ENCODE assay signal across 9 mouse cellular contexts in genomic region chr9:37530031-37530887, GRCm38 (mm10). TPM values are rescaled to one million over a fixed set of nuclear protein-coding genes. Genes with fewer than 3 reads are reported as not detected.
DNase-seq lines count a peak whose midpoint lies in the region; ATAC-seq and TF ChIP-seq lines count a peak whose summit lies in the region.
"Had no signal": no experiment of that assay in that cellular context is flagged by ENCODE, and none has a peak within 500 bp of the region (broad histone marks: within the 10 kb centered on the region; RNA-seq: fewer than 3 reads in every experiment).

No protein-coding gene starts in this region.

- ATAC-seq in erythroblast, adult 5-6 weeks (replicated peaks; ENCODE audit: low FRiP score, poor library complexity, severe bottlenecking): no peak
- peak; percentile 58 for ATAC-seq in forebrain, embryonic 13.5 days
- no peak for ATAC-seq in limb, embryonic 11.5 days (ENCODE audit: insufficient number of reproducible peaks, low FRiP score, low TSS enrichment, low read depth)
- ATAC-seq in erythroid progenitor cell, adult 5-6 weeks (replicated peaks; ENCODE audit: low FRiP score, poor library complexity, severe bottlenecking): no peak

- H3K4me3 ChIP-seq in erythroblast, embryonic 14.5 days (replicated peaks): peak overlapping the region; percentile 7
- H3K4me3 ChIP-seq in bone marrow macrophage, adult 2 months (ENCODE audit: insufficient read depth, low read length): peak overlapping the region; percentile 43
- peak overlapping the region; percentile 33 for H3K4me3 ChIP-seq in forebrain, embryonic 13.5 days
- H3K4me3 ChIP-seq in limb, embryonic 11.5 days (ENCODE audit: low read depth, low read length): peak overlapping the region; percentile 24
- peak overlapping the region; percentile 50 for H3K4me3 ChIP-seq in midbrain, embryonic 10.5 days

- peaks cover 71% of the 10 kb centered on the region for H3K27me3 ChIP-seq in erythroblast, embryonic 14.5 days (ENCODE audit: control insufficient read depth)
- H3K27me3 ChIP-seq in forebrain, embryonic 13.5 days: peaks cover 70% of the 10 kb centered on the region
- H3K27me3 ChIP-seq in limb, embryonic 11.5 days (ENCODE audit: control insufficient read depth, insufficient read depth, low read length): peaks cover 60% of the 10 kb centered on the region
- H3K27me3 ChIP-seq in midbrain, embryonic 10.5 days (ENCODE audit: low read depth, poor library complexity, severe bottlenecking): peaks cover 93% of the 10 kb centered on the region

- H3K9me3 ChIP-seq in erythroblast, embryonic 14.5 days (ENCODE audit: control insufficient read depth, low read length): peaks cover 3% of the 10 kb centered on the region; the same call in 1 of the 2 replicates
- H3K9me3 ChIP-seq in forebrain, embryonic 13.5 days (replicated peaks): no peaks in the 10 kb centered on the region
- no peaks in the 10 kb centered on the region for H3K9me3 ChIP-seq in limb, embryonic 11.5 days (ENCODE audit: control insufficient read depth, low read length)
- 0 out of 2 replicates have a peak, but pooled peaks cover 3% of the 10 kb centered on the region for H3K9me3 ChIP-seq in midbrain, embryonic 10.5 days (replicated peaks)

- peak; percentile 82 for DNase-seq in heart, postnatal 4 days
- DNase-seq in limb, embryonic 11.5 days (ENCODE audit: low spot score): peak; percentile 62
- DNase-seq in midbrain, embryonic 10.5 days (ENCODE audit: low spot score): peak; percentile 54

- H3K27ac ChIP-seq in bone marrow macrophage, adult 2 months (ENCODE audit: insufficient read depth, low read depth, low read length): no peak overlapping the region
- H3K27ac ChIP-seq in forebrain, embryonic 13.5 days: no peak overlapping the region
- H3K27ac ChIP-seq in limb, embryonic 11.5 days (replicated peaks; ENCODE audit: low read depth, low read length): no peak overlapping the region
- H3K27ac ChIP-seq in midbrain, embryonic 10.5 days (replicated peaks): no peak overlapping the region; the same call in 1 of the 2 replicates
- H3K27ac ChIP-seq: macrophage had no signal

- peak overlapping the region; percentile 56 for H3K9ac ChIP-seq in forebrain, embryonic 13.5 days
- peak overlapping the region; percentile 14; the same call in 1 of the 2 replicates for H3K9ac ChIP-seq in limb, embryonic 11.5 days (ENCODE audit: low read length)

- TF ChIP-seq CTCF in bone marrow macrophage, adult 2 months (IDR thresholded peaks at IDR 0.05; ENCODE audit: low read depth, low read length): no peak

- WGBS in forebrain, embryonic 13.5 days: 4% methylated on average over 32 of the region's 32 CpGs
- whole genome bisulfite sequencing in limb, embryonic 11.5 days: under 1% methylated on average over 32 of the region's 32 CpGs
- 1% methylated on average over 32 of the region's 32 CpGs for WGBS in midbrain, embryonic 10.5 days

- H3K4me1 ChIP-seq in erythroblast, embryonic 14.5 days (ENCODE audit: control insufficient read depth): peaks cover 10% of the 10 kb centered on the region
- H3K4me1 ChIP-seq in bone marrow macrophage, adult 2 months (ENCODE audit: control insufficient read depth, insufficient read depth, low read length): peaks cover 7% of the 10 kb centered on the region
- H3K4me1 ChIP-seq in forebrain, embryonic 13.5 days: peaks cover 27% of the 10 kb centered on the region
- peaks cover 17% of the 10 kb centered on the region for H3K4me1 ChIP-seq in limb, embryonic 11.5 days (ENCODE audit: control insufficient read depth, insufficient read depth, low read length)
- H3K4me1 ChIP-seq in midbrain, embryonic 10.5 days: peaks cover 38% of the 10 kb centered on the region

- TF ChIP-seq POLR2A in bone marrow macrophage, adult 2 months (IDR thresholded peaks at IDR 0.05; ENCODE audit: borderline replicate concordance, low read depth, low read length): no peak

- H3K4me2 ChIP-seq in forebrain, embryonic 13.5 days: peak overlapping the region; percentile 62
- peak overlapping the region; percentile 43 for H3K4me2 ChIP-seq in limb, embryonic 11.5 days (ENCODE audit: low read depth, severe bottlenecking)

- H3K36me3 ChIP-seq in erythroblast, embryonic 14.5 days (ENCODE audit: control insufficient read depth): no peaks in the 10 kb centered on the region
- H3K36me3 ChIP-seq in forebrain, embryonic 13.5 days (ENCODE audit: poor library complexity, severe bottlenecking): peaks cover 12% of the 10 kb centered on the region
- no peaks in the 10 kb centered on the region for H3K36me3 ChIP-seq in limb, embryonic 11.5 days (ENCODE audit: control insufficient read depth, insufficient read depth, low read length)
- peaks cover 13% of the 10 kb centered on the region for H3K36me3 ChIP-seq in midbrain, embryonic 10.5 days

RNA-seq across cellular contexts. Expression of gene Esam, which starts 2.4 kb away (rescaled TPM):
- not detected in 2 replicates for polyA plus RNA-seq in erythroblast, embryonic 14.5 days (2012)
- not detected in 2 replicates for total RNA-seq in erythroblast, adult 5-6 weeks (2015; ENCODE audit: low replicate concordance)
- 0.42 TPM in 1 of 2 replicates, not detected in the other for total RNA-seq in erythroblast, adult 5-6 weeks (2017; ENCODE audit: low replicate concordance)
- polyA plus RNA-seq in bone marrow macrophage, adult 2 months (2012; ENCODE audit: insufficient read depth, insufficient read length, missing spikeins): 0.97 TPM in 1 of 2 replicates, not detected in the other
- 29.7 and 31.5 TPM in 2 replicates for polyA plus RNA-seq in forebrain, embryonic 13.5 days (2015; fragmentation: Nextera tagmentation; extraction: Ambion mirVana)
- 10 to 100 TPM; 88.8 to 91.3 TPM for total RNA-seq in heart, postnatal 4 days (2021)
- polyA plus RNA-seq in limb, embryonic 11.5 days (2014; fragmentation: Nextera tagmentation; extraction: Ambion mirVana): 27.4 and 30.4 TPM in 2 replicates
- 28.6 and 31.5 TPM in 2 replicates for polyA plus RNA-seq in midbrain, embryonic 10.5 days (2016; fragmentation: Nextera tagmentation; extraction: Ambion mirVana)
- total RNA-seq in erythroid progenitor cell, adult 5-6 weeks (2015; ENCODE audit: low replicate concordance): not detected in 2 replicates
- not detected in 2 replicates for total RNA-seq in erythroid progenitor cell, adult 5-6 weeks (2017; ENCODE audit: low replicate concordance)

RNA-seq across cellular contexts. Expression of gene Vsig2, which starts 8.8 kb away (rescaled TPM):
- not detected in 2 replicates for polyA plus RNA-seq in erythroblast, embryonic 14.5 days (2012)
- not detected in 2 replicates for total RNA-seq in erythroblast, adult 5-6 weeks (2015; ENCODE audit: low replicate concordance)
- total RNA-seq in erythroblast, adult 5-6 weeks (2017; ENCODE audit: low replicate concordance): not detected in 2 replicates
- not detected in 2 replicates for polyA plus RNA-seq in bone marrow macrophage, adult 2 months (2012; ENCODE audit: insufficient read depth, insufficient read length, missing spikeins)
- 0.26 and 0.42 TPM in 2 replicates for polyA plus RNA-seq in forebrain, embryonic 13.5 days (2015; fragmentation: Nextera tagmentation; extraction: Ambion mirVana)
- total RNA-seq in heart, postnatal 4 days (2021): 1 to 10 TPM; 6.4 to 7.9 TPM
- polyA plus RNA-seq in limb, embryonic 11.5 days (2014; fragmentation: Nextera tagmentation; extraction: Ambion mirVana): 0.55 and 0.87 TPM in 2 replicates
- polyA plus RNA-seq in midbrain, embryonic 10.5 days (2016; fragmentation: Nextera tagmentation; extraction: Ambion mirVana): 0.39 and 0.66 TPM in 2 replicates
- not detected in 2 replicates for total RNA-seq in erythroid progenitor cell, adult 5-6 weeks (2015; ENCODE audit: low replicate concordance)
- total RNA-seq in erythroid progenitor cell, adult 5-6 weeks (2017; ENCODE audit: low replicate concordance): not detected in 2 replicates
- polyA plus RNA-seq: macrophage had no signal

RNA-seq across cellular contexts. Expression of gene Nrgn, which starts 22.4 kb away (rescaled TPM):
- 2.9 and 4.5 TPM in 2 replicates for polyA plus RNA-seq in erythroblast, embryonic 14.5 days (2012)
- total RNA-seq in erythroblast, adult 5-6 weeks (2015; ENCODE audit: low replicate concordance): 1.7 TPM in 1 of 2 replicates, not detected in the other
- total RNA-seq in erythroblast, adult 5-6 weeks (2017; ENCODE audit: low replicate concordance): 2.9 TPM in 1 of 2 replicates, not detected in the other
- polyA plus RNA-seq in bone marrow macrophage, adult 2 months (2012; ENCODE audit: insufficient read depth, insufficient read length, missing spikeins): not detected in 2 replicates
- polyA plus RNA-seq in forebrain, embryonic 13.5 days (2015; fragmentation: Nextera tagmentation; extraction: Ambion mirVana): 2.0 and 4.5 TPM in 2 replicates
- total RNA-seq in heart, postnatal 4 days (2021): 1 to 10 TPM; 2.0 to 3.1 TPM
- polyA plus RNA-seq in limb, embryonic 11.5 days (2014; fragmentation: Nextera tagmentation; extraction: Ambion mirVana): 1.7 and 2.6 TPM in 2 replicates
- 1.1 and 1.3 TPM in 2 replicates for polyA plus RNA-seq in midbrain, embryonic 10.5 days (2016; fragmentation: Nextera tagmentation; extraction: Ambion mirVana)
- 1.1 and 3.8 TPM in 2 replicates for total RNA-seq in erythroid progenitor cell, adult 5-6 weeks (2015; ENCODE audit: low replicate concordance)
- total RNA-seq in erythroid progenitor cell, adult 5-6 weeks (2017; ENCODE audit: low replicate concordance): 2.3 TPM in 1 of 2 replicates, not detected in the other

RNA-seq across cellular contexts. Expression of gene Siae, which starts 25.2 kb away (rescaled TPM):
- polyA plus RNA-seq in erythroblast, embryonic 14.5 days (2012): 0.05 TPM in 1 of 2 replicates, not detected in the other
- 1.7 and 1.9 TPM in 2 replicates for total RNA-seq in erythroblast, adult 5-6 weeks (2015; ENCODE audit: low replicate concordance)
- total RNA-seq in erythroblast, adult 5-6 weeks (2017; ENCODE audit: low replicate concordance): 1.4 and 2.6 TPM in 2 replicates
- polyA plus RNA-seq in bone marrow macrophage, adult 2 months (2012; ENCODE audit: insufficient read depth, insufficient read length, missing spikeins): 28.8 and 31.5 TPM in 2 replicates
- polyA plus RNA-seq in forebrain, embryonic 13.5 days (2015; fragmentation: Nextera tagmentation; extraction: Ambion mirVana): 7.0 and 8.3 TPM in 2 replicates
- 1 to 10 TPM; 6.5 to 6.6 TPM for total RNA-seq in heart, postnatal 4 days (2021)
- polyA plus RNA-seq in limb, embryonic 11.5 days (2014; fragmentation: Nextera tagmentation; extraction: Ambion mirVana): 5.0 and 7.2 TPM in 2 replicates
- 6.5 and 7.0 TPM in 2 replicates for polyA plus RNA-seq in midbrain, embryonic 10.5 days (2016; fragmentation: Nextera tagmentation; extraction: Ambion mirVana)
- 2.2 and 2.5 TPM in 2 replicates for total RNA-seq in erythroid progenitor cell, adult 5-6 weeks (2015; ENCODE audit: low replicate concordance)
- total RNA-seq in erythroid progenitor cell, adult 5-6 weeks (2017; ENCODE audit: low replicate concordance): 3.6 and 5.9 TPM in 2 replicates

RNA-seq across cellular contexts. Expression of gene Msantd2, which starts 41.1 kb away (rescaled TPM):
- 0.21 and 0.63 TPM in 2 replicates for polyA plus RNA-seq in erythroblast, embryonic 14.5 days (2012)
- total RNA-seq in erythroblast, adult 5-6 weeks (2015; ENCODE audit: low replicate concordance): 2.3 and 2.5 TPM in 2 replicates
- 8.2 and 10.7 TPM in 2 replicates for total RNA-seq in erythroblast, adult 5-6 weeks (2017; ENCODE audit: low replicate concordance)
- 23.5 and 27.3 TPM in 2 replicates for polyA plus RNA-seq in bone marrow macrophage, adult 2 months (2012; ENCODE audit: insufficient read depth, insufficient read length, missing spikeins)
- 32.3 and 38.1 TPM in 2 replicates for polyA plus RNA-seq in forebrain, embryonic 13.5 days (2015; fragmentation: Nextera tagmentation; extraction: Ambion mirVana)
- total RNA-seq in heart, postnatal 4 days (2021): 10 to 100 TPM; 15.2 to 20.6 TPM
- 34.1 and 35.6 TPM in 2 replicates for polyA plus RNA-seq in limb, embryonic 11.5 days (2014; fragmentation: Nextera tagmentation; extraction: Ambion mirVana)
- 33.0 and 33.6 TPM in 2 replicates for polyA plus RNA-seq in midbrain, embryonic 10.5 days (2016; fragmentation: Nextera tagmentation; extraction: Ambion mirVana)
- 5.0 and 8.3 TPM in 2 replicates for total RNA-seq in erythroid progenitor cell, adult 5-6 weeks (2015; ENCODE audit: low replicate concordance)
- total RNA-seq in erythroid progenitor cell, adult 5-6 weeks (2017; ENCODE audit: low replicate concordance): 0.91 and 1.0 TPM in 2 replicates

Comparison
In these comparisons a context has a peak if more than half of its experiments do, and no peak if none do; other contexts are left out.
1. RNA of gene Esam, which starts 2.4 kb away (polyA plus RNA-seq): 29.7 to 31.5 TPM in forebrain, embryonic 13.5 days, 28.6 to 31.5 TPM in midbrain, embryonic 10.5 days and 27.4 to 30.4 TPM in limb, embryonic 11.5 days; 0.97 TPM in bone marrow macrophage, adult 2 months and not detected in erythroblast, embryonic 14.5 days; every median in the first group is over 10 times any median in the second.
2. Peak in every context shown above with its lines, with median percentiles within 50 percentile points of each other: H3K4me3 ChIP-seq and DNase-seq.